Mouse (Mus musculus) stomach, postnatal 0 days (tissue): ENCODE measurements around the gene Trp53i11. TPM values are rescaled to one million over a fixed set of nuclear protein-coding genes. Genes with fewer than 3 reads are reported as not detected.

Experiments
- ATAC-seq: fragments of 200-750 bp; cut with Nextera tagmentation; 2 replicates; pipeline ENCODE4 v1.8.0; 2017; ENCODE audit not compliant: low FRiP score, low TSS enrichment
- DNase-seq: peaks from one replicate; pipeline ENCODE4 v3.0.0-alpha.2; 2016; ENCODE audit warnings: low spot score
- H3K27ac ChIP-seq: fragments of 300-500 bp; sonication (generic); replicated peaks from 2 replicates; pipeline ENCODE4 v1.5.1; 2014; ENCODE audit warnings: mild to moderate bottlenecking, control low read depth
- H3K27me3 ChIP-seq: fragments of 300-500 bp; sonication (generic); 2 replicates; pipeline ENCODE4 v1.6.1; 2014; ENCODE audit warnings: low read length; ENCODE audit not compliant: control insufficient read depth, insufficient read depth
- H3K36me3 ChIP-seq: fragments of 300-500 bp; sonication (generic); 2 replicates; pipeline ENCODE4 v1.6.1; 2014; ENCODE audit warnings: low read length, mixed read lengths; ENCODE audit not compliant: control insufficient read depth, insufficient read depth
- H3K4me1 ChIP-seq: fragments of 300-500 bp; sonication (generic); replicated peaks from 2 replicates; pipeline ENCODE4 v1.6.1; 2014; ENCODE audit warnings: antibody characterized with exemption; ENCODE audit not compliant: control insufficient read depth, insufficient read depth
- H3K4me2 ChIP-seq: fragments of 300-500 bp; sonication (generic); replicated peaks from 2 replicates; pipeline ENCODE4 v1.6.1; 2014; ENCODE audit warnings: low read depth, mild to moderate bottlenecking, control low read depth, moderate library complexity
- H3K4me3 ChIP-seq: fragments of 300-500 bp; sonication (generic); 2 replicates; pipeline ENCODE4 v1.5.1; 2014; ENCODE audit warnings: low read depth, low read length, control low read depth
- H3K9ac ChIP-seq: fragments of 300-500 bp; sonication (generic); 2 replicates; pipeline ENCODE4 v1.6.1; 2014; ENCODE audit warnings: mild to moderate bottlenecking, low read length, control low read depth, mixed read lengths
- H3K9me3 ChIP-seq: fragments of 300-500 bp; sonication (generic); 2 replicates; pipeline ENCODE4 v1.6.1; 2016; ENCODE audit warnings: low read length; ENCODE audit not compliant: control insufficient read depth
- CTCF ChIP-seq: IDR thresholded peaks from 2 replicates; pipeline ENCODE4 v1.5.1; 2016; ENCODE audit warnings: antibody characterized with exemption, low read depth, mild to moderate bottlenecking, moderate library complexity
- EP300 ChIP-seq: optimal IDR thresholded peaks from 2 replicates; pipeline ENCODE3; 2016; ENCODE audit warnings: antibody characterized with exemption
- WGBS: fragments of 180-500 bp; shearing (Covaris S2); extraction: QIAGEN DNeasy Blood & Tissue Kit; methylation state at CpG from one replicate; pipeline ENCODE4 v1.1.7; 2014; 5-methylcytosine and 5-hydroxymethylcytosine counted together
- polyA plus RNA-seq: library from polyadenylated mRNA; unstranded; fragments of >200 nt; fragmentation: Nextera tagmentation; extraction: Ambion mirVana; gene quantifications from 2 replicates; pipeline ENCODE4 v1.2.1, GENCODE M21; 2015

Gene Trp53i11
- polyA plus RNA-seq, 1 experiment from 2014 or later, result 17.3 TPM

- Histone ChIP-seq H3K9ac (no peak overlapping the region), H3K9me3 (no peaks in the 10 kb centered on the region), H3K4me3 (no peak overlapping the region), H3K27ac (no peak overlapping the region), H3K36me3 (no peaks in the 10 kb centered on the region), H3K27me3 (no peaks in the 10 kb centered on the region), H3K4me2 (no peak overlapping the region), H3K4me1 (no peaks in the 10 kb centered on the region)
- no peak for TF ChIP-seq EP300
- no peak for ATAC-seq
- 94% methylated on average over 1 of the region's 1 CpGs for WGBS
- no peak for DNase-seq
Measured at GRCm38 (mm10) chr2:93206126-93206525, 18.8 kb downstream of the Trp53i11 start.

DNA sequence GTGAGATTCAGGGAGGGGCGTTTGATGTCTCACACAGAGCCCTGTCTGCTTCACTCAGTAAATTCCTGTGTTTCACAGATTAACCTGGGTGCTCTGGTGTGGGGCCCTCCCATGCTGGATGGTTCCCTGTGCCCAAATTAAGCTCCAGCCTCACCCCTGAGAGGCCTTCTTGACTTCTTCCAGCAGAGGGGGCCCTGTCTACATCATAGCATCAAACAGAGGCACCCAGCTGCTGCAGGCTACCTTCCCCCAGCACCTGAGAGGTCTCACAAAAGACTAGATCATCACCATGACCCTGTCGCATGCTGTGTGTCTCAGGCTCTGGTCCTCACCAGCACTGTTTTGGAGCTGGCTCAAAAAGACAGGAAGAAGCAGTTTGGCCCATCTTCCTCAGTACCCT lies 25.0 kb downstream of the Trp53i11 start:
- no peak overlapping the region for H3K9ac ChIP-seq
- no peak overlapping the region for H3K4me3 ChIP-seq
- no peaks in the 10 kb centered on the region for H3K27me3 ChIP-seq
- H3K27ac ChIP-seq, result no peak overlapping the region
- TF ChIP-seq EP300, result no peak
- TF ChIP-seq CTCF, result peak; percentile 43
- H3K4me1 ChIP-seq, result no peaks in the 10 kb centered on the region
- no peak overlapping the region for H3K4me2 ChIP-seq
- DNase-seq (no peak), ATAC-seq (no peak)
- no peaks in the 10 kb centered on the region for H3K9me3 ChIP-seq
- 90% methylated on average over 2 of the region's 2 CpGs for WGBS
- H3K36me3 ChIP-seq, result no peaks in the 10 kb centered on the region

GRCm38 (mm10) chr2:93212865-93213264 lies 25.5 kb downstream of the Trp53i11 start:
- WGBS, result 100% methylated on average over 2 of the region's 2 CpGs
- H3K9me3 ChIP-seq, result no peaks in the 10 kb centered on the region
- H3K36me3 ChIP-seq, result no peaks in the 10 kb centered on the region
- no peaks in the 10 kb centered on the region for H3K27me3 ChIP-seq
- H3K4me1 ChIP-seq, result no peaks in the 10 kb centered on the region
- ATAC-seq (no peak), DNase-seq (no peak)
- H3K9ac ChIP-seq, result no peak overlapping the region
- no peak overlapping the region for H3K4me3 ChIP-seq
- H3K4me2 ChIP-seq, result no peak overlapping the region
- TF ChIP-seq EP300, result no peak
- TF ChIP-seq CTCF, result no peak
- no peak overlapping the region for H3K27ac ChIP-seq

- H3K4me3 ChIP-seq, result no peak overlapping the region
- H3K27me3 ChIP-seq, result no peaks in the 10 kb centered on the region
- DNase-seq (no peak), ATAC-seq (0 out of 2 replicates have a peak, but pooled peaks have one; percentile 11)
- H3K4me1 ChIP-seq, result no peaks in the 10 kb centered on the region
- no peaks in the 10 kb centered on the region for H3K36me3 ChIP-seq
- H3K27ac ChIP-seq, result no peak overlapping the region
- H3K9me3 ChIP-seq, result no peaks in the 10 kb centered on the region
- 73% methylated on average over 1 of the region's 1 CpGs for WGBS
- TF ChIP-seq CTCF, result no peak
- TF ChIP-seq EP300, result no peak
- no peak overlapping the region for H3K9ac ChIP-seq
- H3K4me2 ChIP-seq, result no peak overlapping the region
Measured at GRCm38 (mm10) chr2:93214192-93214591, 26.8 kb downstream of the Trp53i11 start.

DNA sequence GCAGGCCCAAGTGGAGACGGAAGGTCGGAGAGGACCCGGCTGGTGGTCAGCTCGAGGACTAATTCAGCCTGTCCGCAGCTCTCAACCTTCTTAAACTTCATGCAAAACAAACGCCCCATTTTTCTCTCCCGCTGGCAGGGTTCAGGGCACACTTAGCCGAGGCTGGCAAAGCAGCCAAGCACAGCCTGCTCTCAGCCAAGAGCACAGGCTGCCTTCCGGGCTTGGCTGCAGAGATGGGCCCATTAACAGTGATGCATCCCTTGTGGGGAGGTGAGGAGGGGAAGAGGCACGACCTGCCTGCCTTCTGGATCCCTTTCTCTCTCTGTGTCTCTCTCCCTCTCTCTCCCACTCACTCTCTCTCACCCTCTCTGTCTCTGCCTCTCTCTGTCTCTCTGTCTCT lies 28.4 kb downstream of the Trp53i11 start:
- H3K9me3 ChIP-seq, result no peaks in the 10 kb centered on the region
- H3K4me1 ChIP-seq, result no peaks in the 10 kb centered on the region
- no peak overlapping the region for H3K4me2 ChIP-seq
- TF ChIP-seq CTCF (no peak), EP300 (no peak)
- no peak overlapping the region for H3K27ac ChIP-seq
- no peak for DNase-seq
- no peaks in the 10 kb centered on the region for H3K27me3 ChIP-seq
- no peak overlapping the region for H3K9ac ChIP-seq
- no peaks in the 10 kb centered on the region for H3K36me3 ChIP-seq
- no peak overlapping the region for H3K4me3 ChIP-seq
- 83% methylated on average over 10 of the region's 10 CpGs for WGBS
- ATAC-seq, result no peak

DNA sequence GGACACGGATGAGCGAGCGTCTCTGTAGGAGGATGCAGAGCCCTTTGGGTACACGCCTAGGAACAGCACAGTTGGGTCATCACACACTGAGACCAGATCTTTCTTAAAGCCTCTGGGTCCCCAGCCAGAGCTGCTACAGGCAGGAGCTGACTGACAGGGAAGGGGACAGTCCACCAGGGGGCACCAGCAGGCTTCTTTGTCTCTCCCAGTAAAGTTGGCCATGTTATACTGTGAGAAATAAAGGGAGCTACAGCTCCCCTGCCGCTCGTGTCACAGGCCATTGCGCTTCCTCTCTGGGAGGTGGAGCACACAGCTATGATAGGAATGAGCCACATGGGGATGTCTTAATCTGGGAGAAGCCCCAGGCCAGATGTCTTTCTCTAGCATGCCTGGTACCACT lies 29.7 kb downstream of the Trp53i11 start:
- no peaks in the 10 kb centered on the region for H3K4me1 ChIP-seq
- no peak overlapping the region for H3K4me3 ChIP-seq
- no peaks in the 10 kb centered on the region for H3K36me3 ChIP-seq
- TF ChIP-seq EP300, result no peak
- TF ChIP-seq CTCF, result peak; percentile 86
- no peak overlapping the region for H3K27ac ChIP-seq
- peak; percentile 68 for ATAC-seq
- peak; percentile 89 for DNase-seq
- 20% methylated on average over 7 of the region's 7 CpGs for WGBS
- no peak overlapping the region for H3K9ac ChIP-seq
- no peaks in the 10 kb centered on the region for H3K9me3 ChIP-seq
- no peaks in the 10 kb centered on the region for H3K27me3 ChIP-seq
- no peak overlapping the region for H3K4me2 ChIP-seq
